Mouse (Mus musculus) testis, postnatal 14 days (tissue): ENCODE data around the gene Cmah.

Source experiments
- DNase-seq: peaks from one replicate; pipeline ENCODE4 v3.0.0; 2021; ENCODE audit warnings: low spot score

Cmah gene

GRCm38 (mm10) chr13:24481615-24482295 is 154.6 kb downstream of the Cmah start:
- DNase-seq = peak; percentile 10

- DNase-seq = no peak
These were observed 156.5 kb downstream of the Cmah start for GRCm38 (mm10) chr13:24483691-24484090.

- no peak for DNase-seq
These were observed 157.6 kb downstream of the Cmah start for GRCm38 (mm10) chr13:24484811-24485210.

GRCm38 (mm10) chr13:24485964-24486363 is 158.8 kb downstream of the Cmah start:
- DNase-seq = no peak

GRCm38 (mm10) chr13:24486403-24486802 is 159.2 kb downstream of the Cmah start:
- DNase-seq = no peak

GRCm38 (mm10) chr13:24487061-24487460 is 159.9 kb downstream of the Cmah start:
- no peak for DNase-seq

GRCm38 (mm10) chr13:24487546-24487945 is 160.3 kb downstream of the Cmah start:
- DNase-seq = no peak

- DNase-seq = no peak
These were observed 161.4 kb downstream of the Cmah start for GRCm38 (mm10) chr13:24488526-24489070.

GRCm38 (mm10) chr13:24489515-24489914 is 162.3 kb downstream of the Cmah start:
- DNase-seq = no peak

GRCm38 (mm10) chr13:24490041-24490440 is 162.8 kb downstream of the Cmah start:
- DNase-seq = no peak

GRCm38 (mm10) chr13:24491101-24491500 is 163.9 kb downstream of the Cmah start:
- DNase-seq = no peak

GRCm38 (mm10) chr13:24493784-24494183 is 166.6 kb downstream of the Cmah start:
- no peak for DNase-seq

GRCm38 (mm10) chr13:24496353-24496752 is 169.1 kb downstream of the Cmah start:
- DNase-seq = no peak

GRCm38 (mm10) chr13:24497001-24497400 is 169.8 kb downstream of the Cmah start:
- no peak for DNase-seq

- no peak for DNase-seq
These were observed 171.1 kb downstream of the Cmah start for GRCm38 (mm10) chr13:24498342-24498741.

- DNase-seq = no peak
These were observed 172.3 kb downstream of the Cmah start for GRCm38 (mm10) chr13:24499505-24499904.

GRCm38 (mm10) chr13:24501179-24501905 is 174.1 kb downstream of the Cmah start:
- no peak for DNase-seq

GRCm38 (mm10) chr13:24501919-24502318 is 174.7 kb downstream of the Cmah start:
- DNase-seq = no peak

- DNase-seq = no peak
These were observed 178.6 kb downstream of the Cmah start for GRCm38 (mm10) chr13:24505812-24506211.

- no peak for DNase-seq
These were observed 180.0 kb downstream of the Cmah start for GRCm38 (mm10) chr13:24507156-24507555.

GRCm38 (mm10) chr13:24508917-24509316 is 181.7 kb downstream of the Cmah start:
- no peak for DNase-seq

- DNase-seq = no peak
These were observed 184.2 kb downstream of the Cmah start for GRCm38 (mm10) chr13:24511367-24511766.

GRCm38 (mm10) chr13:24511932-24512520 is 184.8 kb downstream of the Cmah start:
- no peak for DNase-seq
